Mouse (Mus musculus) limb, embryonic 11.5 days (tissue): ENCODE measurements at regions not wholly inside any gene's neighbourhood (a gene's known extent, or its start where the extent isn't known, plus 50 kb on each side); places are given as distances from the start of the nearest gene placed in this dataset.

Source experiments
- ATAC-seq: fragments of 200-750 bp; cut with Nextera tagmentation; 2 replicates; pipeline ENCODE4 v1.8.0; 2017; ENCODE audit warnings: low read depth; ENCODE audit not compliant: insufficient number of reproducible peaks, low FRiP score, low TSS enrichment
- DNase-seq: peaks from one replicate; pipeline ENCODE4 v3.0.0-alpha.2; 2015; ENCODE audit warnings: low spot score
- H3K27ac ChIP-seq: fragments of 300-500 bp; sonication (generic); replicated peaks from 2 replicates; pipeline ENCODE4 v1.5.1; 2014; ENCODE audit warnings: low read depth, mild to moderate bottlenecking, low read length
- H3K27me3 ChIP-seq: fragments of 300-500 bp; sonication (generic); 2 replicates; pipeline ENCODE4 v1.6.1; 2014; ENCODE audit warnings: mild to moderate bottlenecking, low read length, mixed read lengths; ENCODE audit not compliant: control insufficient read depth, insufficient read depth
- H3K36me3 ChIP-seq: fragments of 300-500 bp; sonication (generic); 2 replicates; pipeline ENCODE4 v1.6.1; 2014; ENCODE audit warnings: mild to moderate bottlenecking, low read length, moderate library complexity, mixed read lengths; ENCODE audit not compliant: control insufficient read depth, insufficient read depth
- H3K4me1 ChIP-seq: fragments of 300-500 bp; sonication (generic); 2 replicates; pipeline ENCODE4 v1.6.1; 2014; ENCODE audit warnings: low read length, mixed read lengths; ENCODE audit not compliant: control insufficient read depth, insufficient read depth
- H3K4me2 ChIP-seq: fragments of 300-500 bp; sonication (generic); 2 replicates; pipeline ENCODE4 v1.6.1; 2014; ENCODE audit warnings: low read depth, mild to moderate bottlenecking, moderate library complexity; ENCODE audit not compliant: severe bottlenecking
- H3K4me3 ChIP-seq: fragments of 300-500 bp; sonication (generic); 2 replicates; pipeline ENCODE4 v1.5.1; 2014; ENCODE audit warnings: low read depth, low read length
- H3K9ac ChIP-seq: fragments of 300-500 bp; sonication (generic); 2 replicates; pipeline ENCODE4 v1.6.1; 2014; ENCODE audit warnings: mild to moderate bottlenecking, low read length
- H3K9me3 ChIP-seq: fragments of 300-500 bp; sonication (generic); 2 replicates; pipeline ENCODE4 v1.6.1; 2016; ENCODE audit warnings: low read length; ENCODE audit not compliant: control insufficient read depth
- WGBS: fragments of 180-500 bp; shearing (Covaris S2); extraction: QIAGEN DNeasy Blood & Tissue Kit; methylation state at CpG from one replicate; pipeline ENCODE4 v1.1.7; 2014; 5-methylcytosine and 5-hydroxymethylcytosine counted together

- Histone ChIP-seq H3K36me3 (no peaks in the 10 kb centered on the region), H3K27ac (no peak overlapping the region), H3K9ac (no peak overlapping the region), H3K4me1 (no peaks in the 10 kb centered on the region), H3K4me3 (no peak overlapping the region), H3K4me2 (no peak overlapping the region), H3K9me3 (no peaks in the 10 kb centered on the region), H3K27me3 (no peaks in the 10 kb centered on the region)
- WGBS = 90% methylated on average over 6 of the region's 6 CpGs
- ATAC-seq (no peak), DNase-seq (no peak)
These were observed 248.1 kb upstream of the Slc24a5 start for GRCm38 (mm10) chr2:124819846-124820245.

GRCm38 (mm10) chr2:124820821-124821220 is 247.1 kb upstream of the Slc24a5 start:
- no peak for ATAC-seq
- DNase-seq = no peak
- Histone ChIP-seq H3K4me1 (no peaks in the 10 kb centered on the region), H3K4me3 (no peak overlapping the region), H3K27ac (no peak overlapping the region), H3K9ac (no peak overlapping the region), H3K27me3 (no peaks in the 10 kb centered on the region), H3K4me2 (no peak overlapping the region), H3K9me3 (no peaks in the 10 kb centered on the region), H3K36me3 (no peaks in the 10 kb centered on the region)
- 91% methylated on average over 9 of the region's 9 CpGs for whole genome bisulfite sequencing

GRCm38 (mm10) chr2:124821366-124821765 is 246.6 kb upstream of the Slc24a5 start:
- DNase-seq (no peak), ATAC-seq (no peak)
- 86% methylated on average over 4 of the region's 4 CpGs for WGBS
- Histone ChIP-seq H3K36me3 (no peaks in the 10 kb centered on the region), H3K4me2 (no peak overlapping the region), H3K4me1 (no peaks in the 10 kb centered on the region), H3K27me3 (no peaks in the 10 kb centered on the region), H3K9me3 (no peaks in the 10 kb centered on the region), H3K4me3 (no peak overlapping the region), H3K27ac (no peak overlapping the region), H3K9ac (no peak overlapping the region)

- H3K4me1 ChIP-seq = no peaks in the 10 kb centered on the region
- no peak overlapping the region for H3K4me2 ChIP-seq
- no peak overlapping the region for H3K27ac ChIP-seq
- no peaks in the 10 kb centered on the region for H3K9me3 ChIP-seq
- H3K36me3 ChIP-seq = no peaks in the 10 kb centered on the region
- ATAC-seq (no peak), DNase-seq (peak; percentile 17)
- no peaks in the 10 kb centered on the region for H3K27me3 ChIP-seq
- H3K4me3 ChIP-seq = no peak overlapping the region
- no peak overlapping the region for H3K9ac ChIP-seq
- whole genome bisulfite sequencing = 88% methylated on average over 4 of the region's 4 CpGs
These were observed 219.1 kb upstream of the Slc24a5 start for GRCm38 (mm10) chr2:124848812-124849211.

- WGBS = 88% methylated on average over 3 of the region's 3 CpGs
- ATAC-seq (no peak), DNase-seq (no peak)
- Histone ChIP-seq H3K36me3 (no peaks in the 10 kb centered on the region), H3K27me3 (no peaks in the 10 kb centered on the region), H3K4me3 (no peak overlapping the region), H3K9ac (no peak overlapping the region), H3K27ac (no peak overlapping the region), H3K4me2 (no peak overlapping the region), H3K4me1 (no peaks in the 10 kb centered on the region), H3K9me3 (no peaks in the 10 kb centered on the region)
These were observed 209.4 kb upstream of the Slc24a5 start for GRCm38 (mm10) chr2:124858504-124858903.

GRCm38 (mm10) chr2:124888209-124888608 is 179.7 kb upstream of the Slc24a5 start:
- H3K9me3 ChIP-seq = no peaks in the 10 kb centered on the region
- no peak overlapping the region for H3K4me3 ChIP-seq
- H3K27ac ChIP-seq = no peak overlapping the region
- ATAC-seq (no peak), DNase-seq (no peak)
- no peak overlapping the region for H3K4me2 ChIP-seq
- no peaks in the 10 kb centered on the region for H3K4me1 ChIP-seq
- no peak overlapping the region for H3K9ac ChIP-seq
- WGBS = 50% methylated on average over 4 of the region's 4 CpGs
- no peaks in the 10 kb centered on the region for H3K27me3 ChIP-seq
- H3K36me3 ChIP-seq = no peaks in the 10 kb centered on the region

- Histone ChIP-seq H3K4me3 (no peak overlapping the region), H3K27ac (no peak overlapping the region), H3K9me3 (no peaks in the 10 kb centered on the region), H3K36me3 (no peaks in the 10 kb centered on the region), H3K4me1 (no peaks in the 10 kb centered on the region), H3K4me2 (no peak overlapping the region), H3K27me3 (no peaks in the 10 kb centered on the region), H3K9ac (no peak overlapping the region)
- DNase-seq (no peak), ATAC-seq (no peak)
- 89% methylated on average over 4 of the region's 4 CpGs for WGBS
These were observed 172.9 kb upstream of the Slc24a5 start for GRCm38 (mm10) chr2:124895002-124895401.

GRCm38 (mm10) chr2:124903556-124903955 is 164.4 kb upstream of the Slc24a5 start:
- no peaks in the 10 kb centered on the region for H3K27me3 ChIP-seq
- no peaks in the 10 kb centered on the region for H3K36me3 ChIP-seq
- WGBS = 87% methylated on average over 4 of the region's 4 CpGs
- ATAC-seq (no peak), DNase-seq (no peak)
- no peak overlapping the region for H3K27ac ChIP-seq
- no peak overlapping the region for H3K9ac ChIP-seq
- H3K4me3 ChIP-seq = no peak overlapping the region
- no peaks in the 10 kb centered on the region for H3K4me1 ChIP-seq
- H3K9me3 ChIP-seq = no peaks in the 10 kb centered on the region
- no peak overlapping the region for H3K4me2 ChIP-seq

GRCm38 (mm10) chr2:124905076-124905475 is 162.8 kb upstream of the Slc24a5 start:
- 87% methylated on average over 1 of the region's 1 CpGs for WGBS
- no peak overlapping the region for H3K27ac ChIP-seq
- no peaks in the 10 kb centered on the region for H3K27me3 ChIP-seq
- H3K36me3 ChIP-seq = no peaks in the 10 kb centered on the region
- no peaks in the 10 kb centered on the region for H3K4me1 ChIP-seq
- ATAC-seq (no peak), DNase-seq (no peak)
- no peak overlapping the region for H3K4me3 ChIP-seq
- no peaks in the 10 kb centered on the region for H3K9me3 ChIP-seq
- H3K9ac ChIP-seq = no peak overlapping the region
- no peak overlapping the region for H3K4me2 ChIP-seq
